Mouse (Mus musculus) cerebellum, adult 9-11 months (tissue): ENCODE data around the gene Tomm40.

ENCODE experiments used
- DNase-seq: peaks from one replicate; pipeline ENCODE4 v3.0.0; 2022

Tomm40 gene

GRCm38 (mm10) chr7:19685374-19685773 is 29.9 kb downstream of the Tomm40 start:
- no peak for DNase-seq

- DNase-seq = no peak
Measured at GRCm38 (mm10) chr7:19683771-19684201, 31.5 kb downstream of the Tomm40 start.

- DNase-seq = no peak
Measured at GRCm38 (mm10) chr7:19682979-19683378, 32.3 kb downstream of the Tomm40 start.

GRCm38 (mm10) chr7:19681202-19681694 is 34.0 kb downstream of the Tomm40 start, which contains the start of the genes Gm44805 and Apoc4:
TSS of gene Gm44805 (minus strand) at chr7:19681423.
TSS of gene Apoc4 (minus strand) at chr7:19681479.
- no peak for DNase-seq

- no peak for DNase-seq
Measured at GRCm38 (mm10) chr7:19680702-19681101, 34.5 kb downstream of the Tomm40 start.

- DNase-seq = no peak
Measured at GRCm38 (mm10) chr7:19678901-19679300, 36.3 kb downstream of the Tomm40 start.

- no peak for DNase-seq
Measured at GRCm38 (mm10) chr7:19677872-19678271, 37.4 kb downstream of the Tomm40 start, which contains the start of gene Apoc2. TSS of gene Apoc2 (minus strand) at chr7:19677941.

GRCm38 (mm10) chr7:19676662-19677061 is 38.6 kb downstream of the Tomm40 start:
- no peak for DNase-seq

GRCm38 (mm10) chr7:19675824-19676223 is 39.4 kb downstream of the Tomm40 start:
- no peak for DNase-seq

GRCm38 (mm10) chr7:19673083-19673699 is 42.0 kb downstream of the Tomm40 start:
- DNase-seq = no peak

GRCm38 (mm10) chr7:19671511-19671910 is 43.7 kb downstream of the Tomm40 start:
- no peak for DNase-seq

GRCm38 (mm10) chr7:19668947-19669721 is 46.1 kb downstream of the Tomm40 start:
- peak; percentile 93 for DNase-seq

GRCm38 (mm10) chr7:19667434-19667833 is 47.8 kb downstream of the Tomm40 start:
- DNase-seq = no peak

- DNase-seq = peak; percentile 32
Measured at GRCm38 (mm10) chr7:19666750-19667149, 48.5 kb downstream of the Tomm40 start.

GRCm38 (mm10) chr7:19664955-19665841 is 50.0 kb downstream of the Tomm40 start, which contains the start of gene Clptm1:
TSS of gene Clptm1 (minus strand) at chr7:19665033.
- peak; percentile 97 for DNase-seq

- no peak for DNase-seq
Measured at GRCm38 (mm10) chr7:19664455-19664954, 50.7 kb downstream of the Tomm40 start.

GRCm38 (mm10) chr7:19663940-19664339 is 51.3 kb downstream of the Tomm40 start:
- peak; percentile 67 for DNase-seq

GRCm38 (mm10) chr7:19652614-19653013 is 62.6 kb downstream of the Tomm40 start:
- DNase-seq = no peak
